Mouse (Mus musculus): Measurements from ENCODE around the gene Dgkg. TPM values are rescaled to one million over a fixed set of nuclear protein-coding genes. Genes with fewer than 3 reads are reported as not detected.

Gene Dgkg
- polyA plus RNA-seq, 1 experiment from 2014 or later = 1.2 TPM

GRCm38 (mm10) chr16:22606989-22607388 is 50.0 kb downstream of the Dgkg start:
- Histone ChIP-seq H3K27ac (ENCODE audit: low read length) (no peak overlapping the region), H3K27me3 (replicated peaks; ENCODE audit: insufficient read depth, low read length) (0 out of 2 replicates have a peak, but pooled peaks cover 7% of the 10 kb centered on the region), H3K4me3 (ENCODE audit: low read depth, low read length) (no peak overlapping the region), H3K4me1 (ENCODE audit: insufficient read depth, low read depth, low read length) (no peaks in the 10 kb centered on the region), H3K9me3 (ENCODE audit: low read length) (no peaks in the 10 kb centered on the region), H3K9ac (replicated peaks; ENCODE audit: low read depth) (no peak overlapping the region), H3K36me3 (ENCODE audit: insufficient read depth, low read length) (no peaks in the 10 kb centered on the region), H3K4me2 (replicated peaks; ENCODE audit: low read depth, low read length) (no peak overlapping the region)
- WGBS = 85% methylated on average over 4 of the region's 4 CpGs
- no peak for TF ChIP-seq CTCF (IDR thresholded peaks at IDR 0.05)
- no peak for TF ChIP-seq EP300 (IDR thresholded peaks at IDR 0.05)
- ATAC-seq (no peak), DNase-seq (ENCODE audit: low spot score) (no peak)

GRCm38 (mm10) chr16:22602399-22602798 is 54.6 kb downstream of the Dgkg start:
- TF ChIP-seq CTCF (IDR thresholded peaks at IDR 0.05) (no peak), EP300 (IDR thresholded peaks at IDR 0.05) (no peak)
- H3K27ac ChIP-seq (ENCODE audit: low read length) = no peak overlapping the region
- H3K4me3 ChIP-seq (ENCODE audit: low read depth, low read length) = no peak overlapping the region
- no peaks in the 10 kb centered on the region for H3K27me3 ChIP-seq (replicated peaks; ENCODE audit: insufficient read depth, low read length)
- no peaks in the 10 kb centered on the region for H3K9me3 ChIP-seq (ENCODE audit: low read length)
- ATAC-seq (peak; percentile 52; the same call in 1 of the 2 replicates), DNase-seq (ENCODE audit: low spot score) (peak; percentile 34)
- no peaks in the 10 kb centered on the region for H3K36me3 ChIP-seq (ENCODE audit: insufficient read depth, low read length)
- no peak overlapping the region for H3K9ac ChIP-seq (replicated peaks; ENCODE audit: low read depth)
- 68% methylated on average over 9 of the region's 9 CpGs for WGBS
- H3K4me2 ChIP-seq (replicated peaks; ENCODE audit: low read depth, low read length) = no peak overlapping the region
- H3K4me1 ChIP-seq (ENCODE audit: insufficient read depth, low read depth, low read length) = no peaks in the 10 kb centered on the region

DNA sequence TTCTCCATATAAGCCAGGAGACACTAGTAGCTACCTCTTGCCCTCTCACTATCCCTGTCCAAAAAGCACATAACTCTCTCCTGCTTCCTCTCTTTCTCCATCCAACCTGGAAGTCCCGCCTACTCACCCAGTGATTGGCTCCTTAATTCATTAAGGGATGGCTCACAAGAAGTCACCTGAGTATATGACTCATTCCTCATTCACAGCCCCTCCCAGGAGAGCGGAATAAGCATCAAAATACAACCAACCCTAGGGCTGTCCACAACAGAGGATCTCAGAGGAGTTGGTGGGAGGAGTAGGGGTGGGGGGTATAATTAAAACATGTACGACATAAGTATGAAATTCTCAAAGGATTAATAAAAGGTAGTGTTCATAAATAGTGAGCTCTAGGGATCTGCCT is 55.3 kb downstream of the Dgkg start:
- no peak overlapping the region for H3K27ac ChIP-seq (ENCODE audit: low read length)
- no peaks in the 10 kb centered on the region for H3K27me3 ChIP-seq (replicated peaks; ENCODE audit: insufficient read depth, low read length)
- TF ChIP-seq CTCF (IDR thresholded peaks at IDR 0.05) (no peak), EP300 (IDR thresholded peaks at IDR 0.05) (no peak)
- no peak overlapping the region for H3K9ac ChIP-seq (replicated peaks; ENCODE audit: low read depth)
- no peaks in the 10 kb centered on the region for H3K36me3 ChIP-seq (ENCODE audit: insufficient read depth, low read length)
- H3K4me2 ChIP-seq (replicated peaks; ENCODE audit: low read depth, low read length) = no peak overlapping the region
- no peaks in the 10 kb centered on the region for H3K9me3 ChIP-seq (ENCODE audit: low read length)
- H3K4me1 ChIP-seq (ENCODE audit: insufficient read depth, low read depth, low read length) = no peaks in the 10 kb centered on the region
- H3K4me3 ChIP-seq (ENCODE audit: low read depth, low read length) = no peak overlapping the region
- 80% methylated on average over 3 of the region's 3 CpGs for WGBS
- no peak for ATAC-seq
- no peak for DNase-seq (ENCODE audit: low spot score)

- Histone ChIP-seq H3K36me3 (ENCODE audit: insufficient read depth, low read length) (no peaks in the 10 kb centered on the region), H3K9me3 (ENCODE audit: low read length) (no peaks in the 10 kb centered on the region), H3K4me2 (replicated peaks; ENCODE audit: low read depth, low read length) (no peak overlapping the region), H3K27ac (ENCODE audit: low read length) (no peak overlapping the region), H3K9ac (replicated peaks; ENCODE audit: low read depth) (no peak overlapping the region), H3K4me1 (ENCODE audit: insufficient read depth, low read depth, low read length) (no peaks in the 10 kb centered on the region), H3K4me3 (ENCODE audit: low read depth, low read length) (no peak overlapping the region), H3K27me3 (replicated peaks; ENCODE audit: insufficient read depth, low read length) (no peaks in the 10 kb centered on the region)
- ATAC-seq (no peak), DNase-seq (ENCODE audit: low spot score) (no peak)
- 76% methylated on average over 4 of the region's 4 CpGs for WGBS
- no peak for TF ChIP-seq EP300 (IDR thresholded peaks at IDR 0.05)
- no peak for TF ChIP-seq CTCF (IDR thresholded peaks at IDR 0.05)
These were observed 56.8 kb downstream of the Dgkg start for GRCm38 (mm10) chr16:22600108-22600699.

DNA sequence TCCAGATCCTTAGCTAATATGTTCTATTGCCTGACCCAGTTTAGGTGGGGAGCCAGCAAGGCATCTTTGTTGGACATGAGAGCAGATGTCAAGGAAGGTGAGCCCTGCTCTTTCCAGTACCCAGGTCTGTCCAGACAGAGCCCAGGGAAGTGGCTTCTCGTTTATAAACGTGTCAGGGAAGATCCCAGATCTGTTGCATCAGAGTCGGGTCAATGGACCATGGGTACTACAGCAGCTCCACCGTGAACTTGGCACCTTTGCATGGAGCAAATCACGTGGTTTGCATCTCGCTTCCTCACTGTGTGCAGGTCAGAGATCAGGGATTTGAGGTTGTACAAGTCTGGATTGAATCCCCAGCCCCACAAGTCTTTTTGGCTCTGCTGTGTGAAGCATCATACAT is 58.3 kb downstream of the Dgkg start:
- Histone ChIP-seq H3K9ac (replicated peaks; ENCODE audit: low read depth) (no peak overlapping the region), H3K4me3 (ENCODE audit: low read depth, low read length) (no peak overlapping the region), H3K4me2 (replicated peaks; ENCODE audit: low read depth, low read length) (no peak overlapping the region), H3K9me3 (ENCODE audit: low read length) (no peaks in the 10 kb centered on the region), H3K27ac (ENCODE audit: low read length) (no peak overlapping the region), H3K27me3 (replicated peaks; ENCODE audit: insufficient read depth, low read length) (no peaks in the 10 kb centered on the region), H3K36me3 (ENCODE audit: insufficient read depth, low read length) (no peaks in the 10 kb centered on the region), H3K4me1 (ENCODE audit: insufficient read depth, low read depth, low read length) (no peaks in the 10 kb centered on the region)
- 70% methylated on average over 6 of the region's 6 CpGs for WGBS
- TF ChIP-seq CTCF (IDR thresholded peaks at IDR 0.05) = no peak
- no peak for TF ChIP-seq EP300 (IDR thresholded peaks at IDR 0.05)
- ATAC-seq (no peak), DNase-seq (ENCODE audit: low spot score) (no peak)

DNA sequence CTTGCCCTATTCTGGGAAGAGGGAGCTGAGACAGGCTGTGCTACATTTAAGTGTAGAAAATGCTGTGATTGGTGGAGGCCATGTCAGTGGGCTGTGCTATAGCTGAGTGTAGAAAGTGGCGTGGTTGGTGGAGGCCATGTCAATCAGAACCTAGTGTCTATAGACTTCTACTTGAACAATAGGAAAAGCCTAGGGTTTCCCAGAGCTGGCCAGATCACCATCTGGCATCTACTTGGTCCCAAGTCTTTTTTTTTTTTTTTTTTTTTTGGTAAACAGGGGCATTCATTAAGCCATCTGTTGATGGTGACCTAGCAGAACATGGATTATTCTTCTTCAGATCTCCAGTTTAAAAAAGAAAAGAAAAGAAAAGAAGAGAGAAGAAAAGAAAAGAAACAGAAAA is 60.6 kb downstream of the Dgkg start:
- no peaks in the 10 kb centered on the region for H3K4me1 ChIP-seq (ENCODE audit: insufficient read depth, low read depth, low read length)
- no peaks in the 10 kb centered on the region for H3K9me3 ChIP-seq (ENCODE audit: low read length)
- ATAC-seq (no peak), DNase-seq (ENCODE audit: low spot score) (no peak)
- H3K36me3 ChIP-seq (ENCODE audit: insufficient read depth, low read length) = no peaks in the 10 kb centered on the region
- 73% methylated on average over 1 of the region's 1 CpGs for WGBS
- no peaks in the 10 kb centered on the region for H3K27me3 ChIP-seq (replicated peaks; ENCODE audit: insufficient read depth, low read length)
- H3K27ac ChIP-seq (ENCODE audit: low read length) = no peak overlapping the region
- no peak overlapping the region for H3K4me2 ChIP-seq (replicated peaks; ENCODE audit: low read depth, low read length)
- TF ChIP-seq CTCF (IDR thresholded peaks at IDR 0.05) (no peak), EP300 (IDR thresholded peaks at IDR 0.05) (no peak)
- H3K4me3 ChIP-seq (ENCODE audit: low read depth, low read length) = no peak overlapping the region
- H3K9ac ChIP-seq (replicated peaks; ENCODE audit: low read depth) = no peak overlapping the region

DNA sequence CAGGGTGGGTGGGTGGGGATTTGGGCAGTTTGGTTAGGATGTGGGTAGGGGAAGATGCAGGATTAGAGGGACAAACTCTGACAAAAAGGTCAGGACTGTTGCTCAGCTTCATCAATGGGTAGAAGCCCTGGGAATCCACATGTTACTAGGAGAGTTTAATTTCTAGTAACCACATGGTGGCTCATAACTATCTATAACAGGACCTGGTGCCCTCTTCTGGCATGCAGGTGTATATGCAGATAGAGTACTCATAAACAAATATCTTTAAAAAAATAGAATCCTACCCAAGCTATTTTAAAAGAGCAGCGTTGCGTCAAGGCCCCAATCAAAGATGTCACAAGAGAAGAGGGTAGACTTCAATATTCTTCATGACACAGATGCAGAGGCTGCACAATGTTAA is 63.1 kb downstream of the Dgkg start:
- no peaks in the 10 kb centered on the region for H3K27me3 ChIP-seq (replicated peaks; ENCODE audit: insufficient read depth, low read length)
- WGBS = 83% methylated on average over 2 of the region's 2 CpGs

More for the DNA sequence above, 63.1 kb downstream of the Dgkg start:
- no peak overlapping the region for H3K4me3 ChIP-seq (ENCODE audit: low read depth, low read length)
- ATAC-seq (no peak), DNase-seq (ENCODE audit: low spot score) (peak; percentile 19)
- H3K4me1 ChIP-seq (ENCODE audit: insufficient read depth, low read depth, low read length) = no peaks in the 10 kb centered on the region
- no peaks in the 10 kb centered on the region for H3K9me3 ChIP-seq (ENCODE audit: low read length)
- H3K36me3 ChIP-seq (ENCODE audit: insufficient read depth, low read length) = no peaks in the 10 kb centered on the region
- H3K9ac ChIP-seq (replicated peaks; ENCODE audit: low read depth) = no peak overlapping the region
- TF ChIP-seq CTCF (IDR thresholded peaks at IDR 0.05) (peak; percentile 61), EP300 (IDR thresholded peaks at IDR 0.05) (no peak)
- no peak overlapping the region for H3K4me2 ChIP-seq (replicated peaks; ENCODE audit: low read depth, low read length)
- H3K27ac ChIP-seq (ENCODE audit: low read length) = no peak overlapping the region
